Mouse (Mus musculus) ovary, postnatal 10 days (tissue): ENCODE measurements around the gene Gm30737.
"Not testable (repeated sequence)": the region's sequence is repeated elsewhere in the genome, so short reads cannot be mapped to it uniquely, and the experiment has no call there.

Experiments used
- DNase-seq: peaks from one replicate; pipeline ENCODE4 v3.0.0; 2022; ENCODE audit warnings: low spot score

Gene Gm30737

DNA sequence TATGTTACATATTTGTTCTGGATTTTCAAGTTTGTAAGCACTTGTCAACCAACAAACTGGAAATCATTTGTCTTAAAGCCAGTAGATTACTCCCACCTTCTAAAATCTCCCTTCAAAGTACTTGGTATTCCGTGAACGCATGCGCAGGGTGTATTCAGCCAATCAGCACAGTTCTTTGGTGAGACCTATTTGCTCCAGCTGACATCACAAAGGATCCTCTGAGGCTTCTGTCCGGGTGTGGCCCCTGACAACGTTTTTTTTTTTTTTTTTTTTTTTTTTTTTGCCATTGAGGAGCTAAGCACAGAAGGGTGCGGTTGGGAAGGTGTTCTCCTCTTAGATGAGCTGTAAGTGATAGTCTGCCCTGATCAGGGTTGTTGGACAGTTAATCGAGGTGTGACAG, at the start of gene Gm30737:
Gm30737 (plus strand) TSS at position 301 of the 400 bp plus-strand sequence.
- not testable (repeated sequence) for DNase-seq
